Mouse (Mus musculus) erythroblast, embryonic 14.5 days (primary cell): ENCODE data around the gene Anapc7.

Source experiments
- GATA1 ChIP-seq: IDR thresholded peaks from 2 replicates; pipeline ENCODE4 v1.6.1; 2012; ENCODE audit warnings: low read length, inconsistent platforms, mixed read lengths
- TAL1 ChIP-seq: IDR thresholded peaks from 3 replicates; pipeline ENCODE4 v1.6.1; 2012; ENCODE audit warnings: low read length, inconsistent platforms, mixed read lengths

DNA sequence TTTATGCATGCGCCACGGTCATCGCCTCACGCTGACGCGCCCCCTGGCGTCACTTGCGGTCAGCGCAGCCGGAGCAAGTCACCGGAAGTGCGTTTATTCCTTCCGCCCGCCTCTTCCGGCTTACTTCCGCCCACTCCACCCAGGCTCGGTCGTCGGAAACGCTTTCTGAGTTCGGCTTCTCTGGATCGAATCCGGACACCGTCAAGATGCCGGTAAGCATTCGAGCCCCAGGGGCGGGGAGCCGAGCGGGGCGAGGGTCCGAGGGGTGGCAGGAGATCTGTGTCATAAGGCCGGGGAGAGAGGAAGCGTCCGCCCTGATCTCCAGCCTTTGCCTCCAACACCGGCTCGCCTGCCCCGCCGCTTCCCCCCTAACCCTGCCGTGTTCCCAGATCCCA is 29.7 kb upstream of the Anapc7 start, which contains the start of gene Arpc3:
- TF ChIP-seq GATA1: no peak
- no peak for TF ChIP-seq TAL1
